29 mouse cellular contexts compared by ENCODE assay signal in the genomic region with DNA sequence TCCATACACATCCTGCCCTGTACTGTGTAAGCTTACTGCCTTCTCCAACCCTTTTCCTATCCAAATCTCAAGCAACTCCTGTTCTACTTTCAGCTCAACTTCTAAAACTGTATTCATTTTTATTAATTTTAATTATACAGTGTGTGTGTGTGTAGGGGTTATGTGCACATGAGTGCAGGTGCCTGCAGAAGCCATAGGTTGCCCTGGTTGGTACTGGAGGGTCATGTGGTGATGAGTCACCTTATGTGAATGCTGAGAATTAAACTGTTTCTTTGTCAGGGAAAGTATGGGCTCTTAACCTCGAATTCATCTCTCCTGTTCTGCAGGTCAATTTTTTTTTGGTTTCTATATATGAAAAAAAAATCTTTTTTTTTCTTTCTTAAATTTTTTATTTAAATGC.
"Had no signal": no experiment of that assay in that cellular context is flagged by ENCODE, and none has a peak within 500 bp of the region (broad histone marks: within the 10 kb centered on the region; RNA-seq: fewer than 3 reads in every experiment).

No protein-coding gene starts in this region.

- H3K4me2 ChIP-seq: heart, embryonic 11.5 days; heart, embryonic 13.5 days; heart, embryonic 15.5 days; hindbrain, embryonic 12.5 days; hindbrain, embryonic 14.5 days; intestine, embryonic 15.5 days; kidney, embryonic 15.5 days; limb, embryonic 13.5 days; limb, embryonic 15.5 days; liver, embryonic 12.5 days had no signal

- H3K27me3 ChIP-seq: heart, embryonic 13.5 days; heart, embryonic 15.5 days; hindbrain, embryonic 12.5 days; intestine, embryonic 15.5 days; kidney, embryonic 15.5 days; limb, embryonic 13.5 days; limb, embryonic 15.5 days; liver, embryonic 12.5 days had no signal

- H3K9ac ChIP-seq: heart, embryonic 13.5 days; heart, embryonic 15.5 days; hindbrain, embryonic 12.5 days; hindbrain, embryonic 14.5 days; intestine, embryonic 15.5 days; kidney, embryonic 15.5 days; limb, embryonic 13.5 days; limb, embryonic 15.5 days; liver, embryonic 12.5 days; liver, embryonic 14.5 days had no signal

- H3K4me1 ChIP-seq: heart, embryonic 13.5 days; heart, embryonic 15.5 days; hindbrain, embryonic 10.5 days; hindbrain, embryonic 12.5 days; intestine, embryonic 15.5 days; kidney, embryonic 15.5 days; liver, embryonic 12.5 days had no signal

- H3K4me3 ChIP-seq: gastrocnemius, adult 2 months; heart, adult 2 months; heart, embryonic 13.5 days; heart, embryonic 15.5 days; hindbrain, embryonic 10.5 days; hindbrain, embryonic 12.5 days; intestine, embryonic 15.5 days; kidney, embryonic 15.5 days; limb, embryonic 13.5 days; limb, embryonic 15.5 days; liver, embryonic 12.5 days had no signal

- ATAC-seq: hindbrain, embryonic 16.5 days; inflammation-experienced regulatory T-cells, adult 6 months; intestine, embryonic 15.5 days; intestine, postnatal 0 days; liver, embryonic 12.5 days had no signal

- DNase-seq: gastrocnemius, adult 2 months; gastrocnemius, postnatal 10 days; gastrocnemius, postnatal 25 days; heart, adult 2 months; heart, postnatal 14 days; heart, postnatal 36 days; kidney, adult 18-20 months; kidney, adult 8-10 months; kidney, postnatal 14 days; kidney, postnatal 36 days; layer of hippocampus, adult 9-11 months; layer of hippocampus, postnatal 36 days; left cerebral cortex, postnatal 4 days had no signal

- H3K9me3 ChIP-seq: heart, embryonic 13.5 days; heart, embryonic 15.5 days; hindbrain, embryonic 10.5 days; hindbrain, embryonic 12.5 days; intestine, embryonic 15.5 days; kidney, embryonic 15.5 days; limb, embryonic 13.5 days; limb, embryonic 15.5 days; liver, embryonic 12.5 days had no signal

- H3K36me3 ChIP-seq: heart, embryonic 13.5 days; heart, embryonic 15.5 days; hindbrain, embryonic 10.5 days; hindbrain, embryonic 12.5 days; intestine, embryonic 15.5 days; kidney, embryonic 15.5 days; limb, embryonic 13.5 days; limb, embryonic 15.5 days; liver, embryonic 12.5 days had no signal

- H3K27ac ChIP-seq: gastrocnemius, adult 2 months; heart, adult 2 months; heart, embryonic 13.5 days; heart, embryonic 15.5 days; hindbrain, embryonic 10.5 days; hindbrain, embryonic 12.5 days; hindbrain, embryonic 14.5 days; intestine, embryonic 15.5 days; kidney, embryonic 15.5 days; kidney, postnatal 0 days; limb, embryonic 13.5 days; limb, embryonic 15.5 days; liver, embryonic 12.5 days; liver, embryonic 14.5 days had no signal
